Mouse (Mus musculus): Measurements from ENCODE around the gene Gstm2. TPM values are rescaled to one million over a fixed set of nuclear protein-coding genes. Genes with fewer than 3 reads are reported as not detected.

Gene Gstm2
- polyA plus RNA-seq, 1 experiment: 62.2 TPM

GRCm38 (mm10) chr3:107932128-107932527, 54.1 kb downstream of the Gstm2 start:
- peaks cover 3% of the 10 kb centered on the region; the same call in 1 of the 2 replicates for H3K4me1 ChIP-seq (ENCODE audit: control insufficient read depth, insufficient read depth, low read length)
- no peak overlapping the region for H3K4me3 ChIP-seq (ENCODE audit: insufficient read depth, low read length)
- no peak overlapping the region for H3K27ac ChIP-seq (ENCODE audit: insufficient read depth, low read length)
- TF ChIP-seq CTCF (IDR thresholded peaks at IDR 0.05; ENCODE audit: borderline replicate concordance, insufficient read depth, low read length) (no peak), POLR2A (IDR thresholded peaks at IDR 0.05; ENCODE audit: low read depth, low read length) (no peak)

Other genes starting within 250 kb of the Gstm2 start
- gene Csf1, start 226.0 kb downstream of the Gstm2 start, polyA plus RNA-seq (2011; ENCODE audit: insufficient read length, low read depth, missing spikeins): 208 and 272 TPM in 2 replicates
- gene Eps8l3, start 109.2 kb downstream of the Gstm2 start, polyA plus RNA-seq (2011; ENCODE audit: insufficient read length, low read depth, missing spikeins): not detected in 2 replicates
- 68.6 and 75.4 TPM in 2 replicates for gene Gstm5, start 90.6 kb downstream of the Gstm2 start, polyA plus RNA-seq (2011; ENCODE audit: insufficient read length, low read depth, missing spikeins)
- gene Gstm7, start 54.6 kb downstream of the Gstm2 start, polyA plus RNA-seq (2011; ENCODE audit: insufficient read length, low read depth, missing spikeins): 1.3 and 2.3 TPM in 2 replicates
- gene Gstm6, start 42.7 kb downstream of the Gstm2 start, polyA plus RNA-seq (2011; ENCODE audit: insufficient read length, low read depth, missing spikeins): 2.0 and 3.7 TPM in 2 replicates
- gene Gstm3, start 17.2 kb downstream of the Gstm2 start, polyA plus RNA-seq (2011; ENCODE audit: insufficient read length, low read depth, missing spikeins): not detected in 2 replicates
- gene Gstm1, start 31.5 kb upstream of the Gstm2 start, polyA plus RNA-seq (2011; ENCODE audit: insufficient read length, low read depth, missing spikeins): 51.2 and 63.8 TPM in 2 replicates
- gene Gstm4, start 58.4 kb upstream of the Gstm2 start, polyA plus RNA-seq (2011; ENCODE audit: insufficient read length, low read depth, missing spikeins): 11.1 and 11.5 TPM in 2 replicates
- gene Ampd2, start 100.2 kb upstream of the Gstm2 start, polyA plus RNA-seq (2011; ENCODE audit: insufficient read length, low read depth, missing spikeins): 48.3 and 50.0 TPM in 2 replicates
- gene Gnat2, start 106.3 kb upstream of the Gstm2 start, polyA plus RNA-seq (2011; ENCODE audit: insufficient read length, low read depth, missing spikeins): 1.0 and 1.1 TPM in 2 replicates
- 138 and 152 TPM in 2 replicates for gene Gnai3, start 159.7 kb upstream of the Gstm2 start, polyA plus RNA-seq (2011; ENCODE audit: insufficient read length, low read depth, missing spikeins)
- not detected in 2 replicates for gene Gpr61, start 168.4 kb upstream of the Gstm2 start, polyA plus RNA-seq (2011; ENCODE audit: insufficient read length, low read depth, missing spikeins)
- gene Amigo1, start 199.9 kb upstream of the Gstm2 start, polyA plus RNA-seq (2011; ENCODE audit: insufficient read length, low read depth, missing spikeins): 3.1 and 5.5 TPM in 2 replicates
- 2.7 and 3.5 TPM in 2 replicates for gene Cyb561d1, start 214.8 kb upstream of the Gstm2 start, polyA plus RNA-seq (2011; ENCODE audit: insufficient read length, low read depth, missing spikeins)
- 4.1 and 6.2 TPM in 2 replicates for gene Atxn7l2, start 224.5 kb upstream of the Gstm2 start, polyA plus RNA-seq (2011; ENCODE audit: insufficient read length, low read depth, missing spikeins)
- not detected in 2 replicates for gene Sypl2, start 240.2 kb upstream of the Gstm2 start, polyA plus RNA-seq (2011; ENCODE audit: insufficient read length, low read depth, missing spikeins)

Measured in embryonic fibroblast, embryonic 13.5 days (primary cell).